Mouse (Mus musculus) cerebellum, adult 11 months (tissue): ENCODE data around the gene Arhgap17.

Experiments
- DNase-seq: peaks from one replicate; pipeline ENCODE4 v3.0.0; 2022

Arhgap17 gene

DNA sequence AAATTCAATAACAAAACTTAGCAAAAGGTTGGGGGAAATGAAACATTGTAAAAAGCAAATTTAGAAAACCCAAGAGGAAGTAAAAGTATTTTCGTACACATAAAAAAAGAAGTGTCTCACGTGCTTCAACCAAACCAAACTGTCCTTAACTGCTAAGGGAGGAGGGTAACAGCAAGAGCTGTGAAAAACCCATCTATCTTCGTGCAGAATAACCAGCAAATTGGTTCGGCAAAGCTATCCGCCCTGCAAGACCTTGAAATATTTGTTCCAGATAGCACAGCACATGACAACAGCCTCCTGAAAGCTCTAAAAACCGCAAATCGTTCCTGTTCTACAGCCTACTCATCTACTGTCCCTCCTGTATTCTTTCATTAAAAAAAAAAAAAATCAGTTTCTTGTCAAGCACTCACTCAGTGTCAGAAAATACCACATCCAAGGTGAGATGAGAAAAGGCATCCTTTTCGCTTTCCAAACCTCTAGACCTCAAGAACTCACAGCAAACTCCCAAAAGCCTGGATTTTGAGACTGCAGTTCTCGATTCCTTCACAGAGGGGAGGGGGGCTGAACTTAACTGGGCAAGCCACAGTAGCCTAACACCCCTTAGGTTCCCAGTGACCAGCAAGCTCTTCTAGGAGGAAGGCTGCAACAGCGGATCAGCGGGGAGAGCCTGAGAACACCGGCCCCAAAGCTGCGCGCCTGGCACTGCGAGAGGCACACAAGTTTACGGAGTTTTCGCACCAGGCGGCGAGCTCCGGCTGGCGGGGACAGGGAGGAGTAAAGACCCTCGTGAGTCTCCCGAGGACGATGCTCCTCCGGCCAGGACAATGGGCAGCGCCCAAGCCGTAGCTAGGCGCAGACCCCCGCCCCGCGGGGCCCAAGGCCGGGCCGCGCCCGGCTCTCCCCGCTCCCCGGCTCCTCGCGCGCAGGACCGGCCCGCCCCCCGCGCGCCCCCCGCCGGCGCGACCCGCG, 653 bp downstream of the Arhgap17 start:
- DNase-seq: no peak

DNA sequence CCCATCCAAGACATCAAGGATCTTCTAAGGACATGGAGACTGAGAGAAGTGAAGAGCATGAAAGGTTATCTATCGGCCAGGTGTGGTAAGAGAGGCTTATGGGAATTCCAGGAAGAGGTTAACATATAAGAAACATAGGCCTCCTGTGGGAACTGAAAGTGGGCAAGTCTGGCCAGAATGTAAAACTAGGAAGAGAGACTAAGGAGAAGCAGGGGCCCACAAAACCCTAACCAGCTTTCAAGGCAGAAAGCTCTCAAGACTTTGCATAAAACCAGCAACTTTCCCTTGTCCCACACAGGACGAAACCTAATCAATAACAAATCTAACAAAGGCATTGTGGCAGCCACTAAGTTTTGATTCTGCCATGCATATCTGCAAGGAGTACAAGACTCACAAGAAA, 1.5 kb downstream of the Arhgap17 start:
- no peak for DNase-seq

DNA sequence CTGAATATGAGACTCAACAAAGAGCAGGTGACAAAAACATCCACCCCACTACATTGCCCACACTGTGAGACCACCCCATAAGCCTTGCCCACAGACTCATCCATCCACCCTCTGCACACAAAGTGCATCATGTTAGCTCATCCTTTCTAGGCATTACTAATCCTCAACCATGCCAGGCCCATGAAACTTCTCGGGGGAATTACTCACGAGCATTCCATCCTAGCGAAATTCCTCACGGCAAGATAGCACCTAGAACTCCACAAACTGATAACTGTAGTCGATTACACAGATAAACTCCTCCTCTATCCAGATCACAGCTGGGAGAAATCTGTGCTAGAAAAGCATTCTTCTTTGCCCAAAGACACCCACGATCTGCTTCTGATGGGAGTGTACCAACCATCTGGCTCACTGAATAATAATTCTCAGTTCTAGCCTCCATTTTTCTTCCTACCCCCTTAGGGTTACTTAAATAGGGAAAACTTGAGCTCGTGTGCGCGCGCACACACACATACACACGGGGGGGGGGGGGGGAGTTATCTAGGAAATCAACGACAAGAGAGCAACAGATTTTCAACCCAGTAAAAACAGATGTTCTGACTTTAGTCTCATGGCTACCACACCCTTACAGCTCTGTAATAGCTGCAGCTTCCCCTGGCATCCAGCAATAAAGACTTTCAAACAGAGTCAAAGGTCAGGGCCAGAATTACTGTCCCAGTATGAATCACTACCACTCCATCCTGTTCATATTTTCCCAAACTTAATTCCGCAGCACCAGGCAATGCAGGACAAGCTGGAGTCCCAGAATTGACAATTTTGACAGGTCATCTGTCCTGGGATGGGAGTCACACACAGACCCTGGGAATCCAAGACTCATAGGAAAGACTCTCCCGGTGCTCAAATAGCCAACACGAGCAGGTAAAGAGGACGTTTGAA, 2.2 kb downstream of the Arhgap17 start:
- DNase-seq: no peak

DNA sequence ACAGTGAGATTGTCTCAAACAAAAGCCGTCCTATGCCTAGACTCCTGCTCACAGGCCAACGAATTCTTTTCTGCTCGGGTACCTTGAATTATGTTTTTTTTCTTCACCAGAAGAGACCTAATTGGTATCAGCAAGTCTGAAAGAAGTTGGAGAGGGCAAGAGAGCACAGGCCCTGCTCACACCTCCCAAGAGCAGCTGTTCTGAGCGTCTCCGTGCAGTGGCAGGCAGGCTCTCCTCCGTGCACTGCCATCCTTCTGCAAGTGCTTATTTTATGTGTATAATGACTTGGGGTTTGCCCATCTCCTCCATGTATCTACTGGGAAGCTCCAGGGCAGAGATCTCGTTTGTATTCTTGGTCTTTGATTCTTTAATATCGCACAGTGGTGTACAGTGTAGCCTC, 2.9 kb downstream of the Arhgap17 start:
- no peak for DNase-seq

DNA sequence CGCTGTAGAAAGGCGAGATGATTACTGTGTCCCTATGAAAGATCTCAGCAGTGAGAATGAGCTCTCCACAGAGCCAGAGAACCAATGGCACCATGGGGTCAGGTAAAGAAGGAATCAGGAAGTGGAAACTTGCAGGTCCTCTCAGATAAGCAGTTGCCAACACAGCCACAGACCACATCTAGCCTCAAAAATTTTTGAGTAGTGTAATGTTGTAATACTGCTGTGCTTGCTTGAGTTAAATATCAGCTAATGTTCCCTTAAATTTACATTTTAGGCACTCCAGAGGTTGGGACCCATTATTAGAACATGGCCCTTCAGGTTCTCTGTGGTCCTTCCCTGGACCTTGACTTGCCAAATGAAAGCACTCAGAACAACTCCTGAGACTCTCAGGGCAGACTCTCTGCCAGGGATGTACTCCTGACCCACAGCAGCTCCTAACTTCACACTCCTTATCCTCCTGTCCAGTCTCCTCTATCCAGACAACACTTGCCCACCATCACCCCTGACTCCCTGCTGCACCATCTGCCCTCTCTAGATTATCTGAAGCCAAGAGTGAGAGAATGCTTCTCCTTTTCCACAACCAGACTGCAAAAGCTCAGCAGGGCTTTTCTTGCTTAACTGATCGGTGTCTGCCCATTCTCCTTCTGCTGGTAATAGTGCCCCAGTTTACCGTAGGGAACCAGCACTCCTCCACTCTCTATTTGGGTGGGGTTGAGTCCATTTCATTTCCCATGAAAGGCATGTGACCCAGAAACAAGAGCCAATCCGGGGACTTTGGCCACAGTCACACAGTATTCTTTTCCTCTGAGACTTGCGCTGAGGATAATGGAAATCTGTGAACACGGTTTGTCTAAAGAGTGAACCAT, 3.6 kb downstream of the Arhgap17 start:
- no peak for DNase-seq

DNA sequence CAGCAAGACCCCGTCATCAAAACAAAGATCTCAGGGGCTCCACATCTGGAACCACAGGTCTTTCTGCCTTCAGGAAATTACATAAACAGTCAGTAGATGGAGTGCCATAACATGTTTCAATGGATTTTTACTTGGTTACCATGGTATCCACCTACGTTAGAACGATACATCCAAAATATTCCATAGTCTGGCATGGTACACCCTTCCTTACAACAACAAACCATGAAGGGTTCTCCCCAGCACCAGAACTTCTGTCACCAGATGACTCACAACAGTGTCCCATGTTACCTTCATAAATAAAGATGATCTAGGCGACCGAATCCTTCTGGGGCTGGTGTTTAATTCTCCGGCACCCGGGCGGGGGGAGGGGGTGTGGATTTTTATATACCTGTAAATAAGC, 5.7 kb downstream of the Arhgap17 start:
- DNase-seq: no peak

DNA sequence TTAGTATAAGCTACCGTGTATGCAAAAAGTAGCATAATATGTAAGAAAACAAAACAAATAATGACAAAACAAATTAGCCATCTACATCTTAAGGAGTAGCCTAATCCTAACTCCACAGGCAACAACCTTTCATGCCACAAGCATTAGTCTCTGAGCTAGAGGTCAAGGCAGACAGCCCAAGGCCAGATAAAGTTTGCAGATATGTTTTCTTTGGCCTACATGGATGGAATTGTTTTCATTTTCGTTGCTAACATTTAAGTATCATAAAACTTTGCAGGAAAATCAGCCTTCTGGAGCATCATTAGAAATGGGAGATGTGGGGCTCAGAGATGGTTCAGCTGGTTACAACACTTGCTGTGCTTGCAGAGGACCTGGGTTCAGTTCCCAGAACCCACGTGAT, 6.9 kb downstream of the Arhgap17 start:
- no peak for DNase-seq

DNA sequence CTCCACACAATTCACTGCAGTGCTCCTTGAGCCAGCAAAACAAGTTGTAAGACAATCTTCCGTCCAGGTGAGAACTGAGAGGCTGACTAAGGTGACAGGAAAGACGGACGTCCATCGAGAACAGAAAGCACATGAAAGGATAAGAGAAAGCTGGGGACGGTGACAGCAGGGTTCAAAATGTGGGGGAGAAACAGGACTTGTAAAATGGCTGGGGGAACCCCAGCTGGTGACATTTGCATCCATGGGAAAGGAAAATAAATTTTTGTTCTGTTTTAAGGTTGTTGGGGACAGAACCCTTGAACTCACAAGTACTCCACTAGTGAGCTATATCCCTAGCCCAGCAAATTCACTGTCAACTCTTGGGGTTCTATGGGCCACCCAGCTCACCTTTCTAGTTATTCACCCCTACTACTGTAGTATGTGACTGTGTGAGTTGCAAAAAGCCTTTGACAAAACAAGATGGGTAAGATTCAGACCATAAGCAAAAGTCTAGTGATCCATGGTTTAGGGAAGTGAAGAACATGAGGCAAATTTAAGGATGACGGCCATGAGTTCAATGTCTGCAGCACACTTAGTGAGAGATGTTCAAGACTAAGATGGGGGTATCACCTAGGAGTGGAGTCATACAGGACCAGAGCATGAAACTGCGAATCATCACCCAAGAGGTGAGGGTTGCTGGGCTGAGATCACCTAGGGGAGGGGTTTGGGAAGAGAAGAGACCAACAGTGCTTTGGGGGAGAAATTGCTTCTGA, 8.3 kb downstream of the Arhgap17 start:
- no peak for DNase-seq

DNA sequence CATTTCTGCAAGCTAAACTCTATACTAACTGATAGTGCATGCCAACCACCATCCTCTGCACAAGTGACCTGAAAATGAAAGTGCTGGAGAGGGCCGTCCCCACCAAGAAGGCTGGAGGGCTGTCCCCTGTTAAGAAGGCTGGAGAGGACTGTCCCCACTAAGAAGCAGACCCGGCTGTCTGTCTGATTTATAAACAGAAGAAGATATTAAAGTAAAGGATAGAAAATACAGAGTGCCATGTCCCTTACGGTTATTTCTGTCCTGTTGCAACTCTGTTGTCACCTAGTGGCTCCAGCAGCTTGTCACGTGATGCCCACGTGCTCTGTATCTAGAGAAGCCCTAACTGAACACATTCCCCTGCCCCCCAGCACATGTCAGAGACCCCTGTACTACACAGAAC, 9.5 kb downstream of the Arhgap17 start:
- no peak for DNase-seq

DNA sequence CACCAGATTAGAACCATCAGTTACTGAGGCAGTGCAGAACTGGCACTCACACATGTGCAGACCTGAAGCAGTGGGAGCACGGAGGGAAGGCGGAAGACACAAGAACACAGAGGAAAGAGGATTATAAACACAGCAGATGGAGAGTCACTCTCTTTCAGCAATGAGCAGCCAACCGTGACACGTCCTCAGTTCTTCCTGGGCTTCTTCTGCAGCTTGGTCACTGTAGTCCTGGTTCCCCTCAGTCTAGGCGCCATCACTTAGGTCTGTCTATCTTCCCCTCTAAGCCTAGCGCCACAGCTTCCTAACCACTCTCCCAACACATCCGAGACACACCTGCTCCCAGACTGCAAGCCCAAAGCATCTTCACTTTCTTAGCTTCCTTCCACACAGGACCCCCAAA, 10.6 kb downstream of the Arhgap17 start:
- peak; percentile 47 for DNase-seq

DNA sequence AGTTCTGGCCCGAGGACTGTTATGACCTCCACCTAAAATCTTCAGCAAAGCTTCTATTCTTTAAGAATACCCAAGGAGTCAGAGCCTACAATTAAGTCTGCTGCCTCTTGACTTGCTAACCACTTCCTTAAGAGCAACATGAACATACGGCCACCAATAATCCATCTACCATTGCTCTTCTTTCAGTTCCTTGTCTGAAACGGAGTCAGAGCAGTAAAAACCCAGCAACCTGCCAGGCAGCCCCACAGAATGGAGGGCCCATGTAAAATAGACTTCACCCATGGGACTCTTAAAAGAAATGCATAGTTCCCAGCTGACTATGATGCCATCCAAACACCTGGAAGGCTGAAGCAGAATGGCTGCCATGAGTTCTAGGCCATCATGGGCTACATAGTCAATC, 13.6 kb downstream of the Arhgap17 start:
- DNase-seq: no peak

DNA sequence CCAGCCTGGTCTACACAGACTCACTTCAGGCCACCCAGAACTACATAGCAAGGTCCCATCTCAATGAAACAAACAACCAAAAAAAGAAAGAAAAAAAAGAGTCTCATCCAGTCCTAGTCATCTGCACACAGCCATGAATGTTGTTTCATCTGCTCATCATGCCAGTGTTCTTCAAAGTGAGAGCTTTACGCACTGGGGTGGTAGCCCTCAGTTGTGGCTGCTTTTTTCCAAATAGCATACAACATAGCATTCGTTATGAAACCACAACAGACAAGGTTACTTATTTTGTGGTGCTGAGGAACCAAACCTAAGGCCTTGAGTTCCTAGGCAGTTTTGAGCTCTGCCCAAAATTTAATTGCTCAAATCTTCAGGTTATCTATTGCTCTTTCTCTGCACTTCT, 14.9 kb downstream of the Arhgap17 start:
- DNase-seq: no peak

DNA sequence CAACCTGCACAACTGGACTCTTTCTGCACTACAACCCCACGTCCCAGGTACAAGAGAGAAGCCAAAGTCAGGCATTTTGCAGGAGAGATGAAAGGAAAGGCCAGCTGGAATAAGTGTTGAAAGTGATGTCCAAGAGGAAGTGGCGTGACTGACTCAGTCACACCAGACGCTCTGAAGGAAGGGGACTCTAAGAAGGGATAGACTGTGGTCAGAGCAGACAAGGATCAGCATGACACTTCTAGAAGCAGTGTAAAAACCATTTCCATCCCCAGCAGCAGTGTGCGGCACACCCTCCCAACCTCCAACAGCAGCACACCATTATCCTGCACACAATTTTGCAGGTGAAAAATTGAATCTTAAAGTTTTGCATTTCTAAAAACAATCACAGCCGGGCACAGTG, 15.3 kb downstream of the Arhgap17 start:
- no peak for DNase-seq

DNA sequence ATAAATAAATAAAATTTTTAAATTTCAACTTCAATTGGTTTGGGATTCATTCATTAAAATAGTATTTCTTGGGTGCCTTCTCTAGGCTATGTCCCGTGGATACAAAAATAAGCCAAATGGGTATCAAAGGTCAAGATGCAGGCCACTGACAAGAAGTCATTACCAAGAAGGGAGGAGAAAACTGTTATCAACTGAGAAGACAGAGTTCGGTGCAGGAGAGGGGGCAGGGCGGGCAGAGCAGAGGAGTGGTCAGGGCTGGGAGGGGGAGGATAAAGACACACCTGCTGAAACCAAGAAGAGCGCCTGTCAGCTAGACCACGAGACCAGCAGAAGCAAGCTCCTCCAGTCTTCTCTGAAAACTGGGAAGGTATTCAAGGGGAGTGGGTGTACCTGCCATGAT, 15.8 kb downstream of the Arhgap17 start:
- DNase-seq: no peak

DNA sequence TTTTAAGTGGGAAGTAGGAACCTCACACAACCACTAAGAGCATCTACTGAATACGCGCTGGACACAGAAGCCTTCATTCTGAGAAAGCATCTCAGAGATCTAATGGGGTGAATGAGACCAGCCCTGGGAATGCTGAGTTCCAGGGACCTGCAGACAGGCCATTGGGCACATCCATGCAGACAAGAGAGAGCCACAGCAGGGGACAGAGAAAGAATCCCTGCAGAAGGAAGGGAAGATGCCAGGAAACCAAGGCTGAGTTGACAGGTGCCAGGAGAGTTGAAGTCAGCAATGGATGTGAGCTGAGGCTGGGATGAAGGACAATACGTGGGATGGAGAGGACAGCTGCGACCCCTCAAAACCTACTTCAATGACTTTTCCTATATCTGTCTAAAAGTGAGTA, 16.6 kb downstream of the Arhgap17 start:
- no peak for DNase-seq

DNA sequence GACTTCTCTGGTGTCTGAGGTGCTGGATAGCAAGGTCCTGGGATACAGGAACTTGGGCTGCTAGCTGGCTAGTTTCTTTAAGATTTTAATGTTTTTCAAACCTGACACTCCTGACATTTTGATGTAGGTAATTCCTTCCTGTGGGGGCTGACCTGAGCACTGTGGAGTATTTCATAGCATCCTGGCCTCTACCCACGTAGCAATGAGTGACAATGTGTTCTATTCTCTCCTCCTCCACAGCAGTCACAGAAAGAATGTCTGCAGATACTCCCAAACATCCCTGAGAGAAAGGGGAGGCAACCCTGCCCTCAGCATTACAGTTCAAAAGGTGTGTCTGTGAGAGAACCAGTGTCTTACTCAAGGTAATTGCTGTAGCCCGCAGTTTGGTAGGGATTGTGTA, 19.5 kb downstream of the Arhgap17 start:
- no peak for DNase-seq

DNA sequence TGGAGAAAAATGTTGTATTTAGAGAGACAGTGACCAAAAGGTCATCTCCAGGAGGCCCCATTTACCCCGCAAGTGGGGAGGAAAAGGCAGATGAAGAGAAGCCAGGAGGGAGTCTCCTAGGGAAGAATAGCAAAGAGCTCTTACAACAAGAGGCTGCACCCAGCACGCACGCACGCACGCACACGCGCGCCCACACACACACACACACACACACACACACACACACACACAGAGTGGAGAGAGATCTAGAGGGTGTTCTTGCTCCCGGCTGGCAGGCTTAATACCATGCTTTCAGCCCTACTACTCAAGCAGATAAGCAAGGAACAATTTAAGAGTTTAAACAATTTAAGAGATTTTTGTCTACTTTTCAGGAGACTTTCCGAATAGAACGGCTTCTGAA, 19.9 kb downstream of the Arhgap17 start:
- DNase-seq: no peak

DNA sequence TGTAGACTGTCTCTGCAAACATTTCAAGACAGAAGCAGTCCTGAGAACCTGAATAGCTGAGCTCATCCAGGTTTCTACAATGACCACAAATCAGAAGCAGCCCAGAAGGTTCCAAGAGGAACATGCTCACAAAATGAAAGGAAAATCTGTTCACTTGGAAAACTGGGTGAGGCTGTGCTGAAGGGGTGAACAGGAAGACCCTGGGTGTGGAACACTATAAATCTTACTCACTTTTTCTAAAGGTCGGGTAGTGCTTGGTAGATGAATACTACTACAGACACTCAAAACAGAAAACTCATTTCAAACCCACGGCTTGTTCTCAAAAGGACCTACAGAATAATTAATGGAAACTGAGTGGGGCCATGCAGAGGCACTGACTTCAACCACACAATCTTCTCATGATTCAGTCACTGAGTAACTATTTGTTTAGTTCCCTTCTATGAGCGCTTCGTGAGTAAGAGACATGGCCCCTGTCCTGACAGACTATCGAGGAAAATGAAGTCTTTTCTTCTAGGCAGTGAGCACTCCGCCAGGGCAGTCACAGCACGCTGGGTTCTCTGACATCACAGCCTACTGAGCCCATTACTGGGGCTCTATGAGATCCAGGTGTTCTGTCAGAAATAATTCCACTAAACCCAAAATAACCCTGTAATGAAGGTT, 23.0 kb downstream of the Arhgap17 start:
- DNase-seq: no peak

DNA sequence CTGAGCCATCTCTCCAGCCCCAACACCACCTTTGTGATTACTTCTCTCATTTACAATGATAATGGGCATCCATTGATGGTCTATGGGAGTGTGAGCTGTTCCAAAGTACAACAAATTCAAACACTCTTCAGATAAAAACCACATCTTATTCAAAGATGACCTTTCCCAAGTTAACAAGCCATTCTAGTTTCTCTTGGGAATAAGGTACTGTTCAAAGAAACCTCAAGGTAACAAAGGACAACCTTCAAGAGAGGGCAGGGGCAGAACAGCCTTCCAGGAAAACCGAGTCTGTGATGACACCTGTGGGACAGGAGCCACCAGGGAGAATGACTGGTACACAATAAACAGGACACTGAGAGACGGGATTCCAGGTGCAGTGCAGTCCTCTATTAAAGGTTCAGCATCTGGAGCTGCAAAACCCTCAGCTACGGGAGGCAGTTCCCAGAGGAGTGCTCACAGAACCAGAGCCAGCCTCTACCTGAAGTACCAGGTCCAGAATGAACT, 24.6 kb downstream of the Arhgap17 start:
- DNase-seq: no peak

DNA sequence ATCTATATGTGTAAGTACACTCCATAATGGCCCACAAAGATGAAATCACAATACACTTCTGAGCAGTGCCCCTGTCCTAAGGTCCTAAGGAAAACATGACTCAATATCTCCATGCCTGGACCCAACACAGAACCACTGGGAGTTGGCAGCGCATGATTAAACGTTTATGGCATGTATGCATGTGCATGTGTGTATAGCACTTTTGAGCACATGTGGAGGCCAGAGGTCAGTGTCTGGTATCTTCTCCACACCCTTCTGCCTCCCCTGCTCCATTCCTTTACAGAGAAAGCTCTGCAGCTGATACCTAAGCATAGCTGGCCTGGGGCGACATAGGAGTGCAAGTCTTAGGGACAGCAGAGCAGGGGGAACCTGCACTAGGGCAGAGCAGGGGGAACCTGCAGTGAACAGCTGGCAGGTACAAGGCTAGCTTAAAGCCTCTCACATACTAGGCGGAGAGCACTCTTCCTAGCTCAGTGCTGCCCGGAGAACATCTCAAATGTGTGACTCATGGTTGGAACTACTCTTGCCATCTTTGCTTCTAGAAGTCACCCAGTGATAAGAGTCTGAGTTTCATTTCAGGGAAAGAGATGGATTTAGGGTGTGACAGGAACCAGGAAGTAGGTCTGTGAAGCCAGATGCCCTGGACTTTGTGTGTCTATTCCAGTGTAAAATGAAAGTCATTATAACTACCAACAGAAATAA, 25.5 kb downstream of the Arhgap17 start:
- no peak for DNase-seq

DNA sequence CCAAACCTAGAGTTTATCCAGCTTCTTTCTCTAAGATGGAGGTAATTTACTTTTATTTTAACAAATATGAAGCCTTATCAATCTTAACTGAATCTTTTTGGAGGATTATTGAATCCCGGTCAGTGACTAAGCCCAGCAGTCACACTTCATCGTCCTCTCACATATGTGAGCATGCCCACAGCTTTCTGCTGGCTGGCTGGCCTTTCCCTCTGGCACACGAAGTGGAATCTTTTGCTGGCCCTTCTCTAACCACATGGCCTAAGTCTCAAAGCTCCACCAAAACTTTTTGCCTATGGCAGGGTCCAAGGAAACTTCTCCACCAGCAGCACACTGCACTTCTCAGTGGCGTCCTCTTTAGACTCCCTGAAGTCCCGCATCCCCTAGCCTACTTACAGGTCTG, 27.8 kb downstream of the Arhgap17 start:
- no peak for DNase-seq
